Mouse (Mus musculus): ENCODE measurements around the gene Lias. TPM values are rescaled to one million over a fixed set of nuclear protein-coding genes. Genes with fewer than 3 reads are reported as not detected.

Lias gene
- polyA plus RNA-seq (2016; fragmentation: Nextera tagmentation; extraction: Ambion mirVana): 66.7 and 67.1 TPM in 2 replicates

- Histone ChIP-seq H3K36me3 (peaks cover 49% of the 10 kb centered on the region), H3K4me1 (replicated peaks) (peaks cover 16% of the 10 kb centered on the region), H3K9ac (replicated peaks) (peak within 1 kb of the TSS; percentile 99), H3K4me2 (peak within 1 kb of the TSS; percentile 88), H3K27ac (peak within 1 kb of the TSS; percentile 92), H3K4me3 (replicated peaks) (peak within 1 kb of the TSS; percentile 98), H3K27me3 (no peaks in the 10 kb centered on the region), H3K9me3 (no peaks in the 10 kb centered on the region)
- ATAC-seq (ENCODE audit: insufficient number of reproducible peaks, insufficient read depth, low FRiP score, low TSS enrichment, low read depth): peak; percentile 95
- WGBS: under 1% methylated on average over 83 of the region's 83 CpGs
These were observed at the start of gene Lias, which contains the start of gene Rpl9 for GRCm38 (mm10) chr5:65390648-65391644. Lias (plus strand) TSS chr5:65391497. Rpl9 (minus strand) TSS chr5:65391444.

- WGBS: 52% methylated on average over 15 of the region's 15 CpGs
- Histone ChIP-seq H3K4me3 (replicated peaks) (no peak within 1 kb of the TSS), H3K36me3 (no peaks in the 10 kb centered on the region), H3K27ac (no peak within 1 kb of the TSS), H3K9me3 (no peaks in the 10 kb centered on the region), H3K4me2 (peak within 1 kb of the TSS; percentile 28), H3K9ac (replicated peaks) (no peak within 1 kb of the TSS), H3K4me1 (replicated peaks) (0 out of 2 replicates have a peak, but pooled peaks cover 6% of the 10 kb centered on the region), H3K27me3 (peaks cover 4% of the 10 kb centered on the region; the same call in 1 of the 2 replicates)
- ATAC-seq (ENCODE audit: insufficient number of reproducible peaks, insufficient read depth, low FRiP score, low TSS enrichment, low read depth): no peak
These were observed 43.1 kb upstream of the Lias start, which contains the start of gene Klb for GRCm38 (mm10) chr5:65348168-65348567. Klb (plus strand) TSS chr5:65348314.

DNA sequence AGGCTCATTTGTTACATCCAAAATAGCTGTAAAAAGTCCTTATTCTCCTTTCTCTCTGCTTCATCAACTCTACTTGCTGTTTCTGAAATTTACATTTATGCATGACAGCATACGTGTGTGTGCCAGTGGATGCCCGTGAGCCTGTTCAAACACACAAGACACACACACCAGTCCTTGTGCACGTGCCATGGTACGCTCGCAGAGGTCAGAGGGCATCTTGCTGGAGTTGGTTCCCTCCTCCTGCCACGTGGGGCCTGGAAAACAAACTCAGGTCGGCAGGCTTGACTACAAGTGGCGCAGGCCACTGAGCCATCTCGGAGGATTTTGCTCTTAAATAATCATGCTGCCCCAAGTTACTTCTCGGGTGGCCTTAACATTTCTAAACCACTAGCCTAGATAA, 40.8 kb upstream of the Lias start:
- ATAC-seq (ENCODE audit: insufficient number of reproducible peaks, insufficient read depth, low FRiP score, low TSS enrichment, low read depth): no peak
- Histone ChIP-seq H3K4me2 (no peak overlapping the region), H3K4me3 (replicated peaks) (no peak overlapping the region), H3K27ac (no peak overlapping the region), H3K9me3 (0 out of 2 replicates have a peak, but pooled peaks cover 5% of the 10 kb centered on the region), H3K4me1 (replicated peaks) (0 out of 2 replicates have a peak, but pooled peaks cover 6% of the 10 kb centered on the region), H3K9ac (replicated peaks) (no peak overlapping the region), H3K27me3 (peaks cover 4% of the 10 kb centered on the region; the same call in 1 of the 2 replicates), H3K36me3 (no peaks in the 10 kb centered on the region)
- WGBS: 75% methylated on average over 10 of the region's 10 CpGs

DNA sequence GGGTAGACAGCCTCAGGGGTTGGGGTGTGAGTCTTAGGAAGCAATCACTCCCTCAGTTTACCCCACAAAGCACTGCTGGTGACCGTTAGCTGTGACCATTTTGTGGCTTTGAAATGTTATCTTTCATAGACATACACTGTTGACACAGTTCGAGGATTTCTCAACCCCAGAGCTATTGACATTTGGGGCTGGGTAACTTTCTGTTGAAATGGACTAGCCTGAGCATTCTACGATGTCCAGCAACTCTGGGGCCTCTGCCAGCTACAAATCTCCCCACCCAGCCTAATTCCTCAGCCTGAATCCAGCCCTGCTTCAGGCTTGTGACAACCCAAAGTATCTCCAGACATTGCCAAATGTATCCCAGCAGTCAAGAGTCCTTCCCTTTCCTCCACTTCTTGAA, 37.2 kb upstream of the Lias start:
- no peak for ATAC-seq (ENCODE audit: insufficient number of reproducible peaks, insufficient read depth, low FRiP score, low TSS enrichment, low read depth)
- Histone ChIP-seq H3K27ac (no peak overlapping the region), H3K27me3 (peaks cover 4% of the 10 kb centered on the region; the same call in 1 of the 2 replicates), H3K36me3 (no peaks in the 10 kb centered on the region), H3K4me2 (no peak overlapping the region), H3K9ac (replicated peaks) (no peak overlapping the region), H3K4me3 (replicated peaks) (no peak overlapping the region), H3K4me1 (replicated peaks) (no peaks in the 10 kb centered on the region), H3K9me3 (0 out of 2 replicates have a peak, but pooled peaks cover 5% of the 10 kb centered on the region)
- 89% methylated on average over 3 of the region's 3 CpGs for WGBS

GRCm38 (mm10) chr5:65354985-65355384, 36.3 kb upstream of the Lias start:
- no peak overlapping the region for H3K9ac ChIP-seq (replicated peaks)
- 76% methylated on average over 5 of the region's 5 CpGs for WGBS
- 0 out of 2 replicates have a peak, but pooled peaks cover 5% of the 10 kb centered on the region for H3K9me3 ChIP-seq
- no peak overlapping the region for H3K27ac ChIP-seq
- no peaks in the 10 kb centered on the region for H3K36me3 ChIP-seq
- no peaks in the 10 kb centered on the region for H3K4me1 ChIP-seq (replicated peaks)
- H3K4me3 ChIP-seq (replicated peaks): no peak overlapping the region
- ATAC-seq (ENCODE audit: insufficient number of reproducible peaks, insufficient read depth, low FRiP score, low TSS enrichment, low read depth): no peak
- H3K27me3 ChIP-seq: peaks cover 4% of the 10 kb centered on the region; the same call in 1 of the 2 replicates
- no peak overlapping the region for H3K4me2 ChIP-seq

DNA sequence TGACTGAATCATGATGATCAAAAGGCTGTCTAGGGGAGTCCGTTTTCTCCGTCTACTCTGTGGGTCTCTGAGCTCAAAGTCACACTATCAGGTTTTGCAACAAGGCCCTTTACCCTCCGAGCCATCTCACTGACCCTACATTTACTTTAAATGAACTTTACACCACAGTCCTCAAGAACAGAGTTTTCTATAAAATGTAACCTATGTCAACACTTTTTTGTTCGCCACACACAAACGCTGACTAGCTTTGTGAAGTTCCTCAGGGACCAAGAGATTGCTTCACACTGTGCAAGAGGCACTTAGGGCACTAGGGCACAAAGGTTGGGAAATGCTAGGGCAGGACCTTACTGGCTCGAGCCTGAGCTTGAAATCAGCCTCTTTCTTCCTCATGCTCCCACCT, 34.4 kb upstream of the Lias start:
- ATAC-seq (ENCODE audit: insufficient number of reproducible peaks, insufficient read depth, low FRiP score, low TSS enrichment, low read depth): no peak
- no peaks in the 10 kb centered on the region for H3K4me1 ChIP-seq (replicated peaks)
- whole genome bisulfite sequencing: 88% methylated on average over 6 of the region's 6 CpGs
- 0 out of 2 replicates have a peak, but pooled peaks cover 5% of the 10 kb centered on the region for H3K9me3 ChIP-seq
- peaks cover 4% of the 10 kb centered on the region; the same call in 1 of the 2 replicates for H3K27me3 ChIP-seq
- no peak overlapping the region for H3K27ac ChIP-seq
- no peak overlapping the region for H3K4me2 ChIP-seq
- no peak overlapping the region for H3K4me3 ChIP-seq (replicated peaks)
- H3K36me3 ChIP-seq: no peaks in the 10 kb centered on the region
- no peak overlapping the region for H3K9ac ChIP-seq (replicated peaks)

DNA sequence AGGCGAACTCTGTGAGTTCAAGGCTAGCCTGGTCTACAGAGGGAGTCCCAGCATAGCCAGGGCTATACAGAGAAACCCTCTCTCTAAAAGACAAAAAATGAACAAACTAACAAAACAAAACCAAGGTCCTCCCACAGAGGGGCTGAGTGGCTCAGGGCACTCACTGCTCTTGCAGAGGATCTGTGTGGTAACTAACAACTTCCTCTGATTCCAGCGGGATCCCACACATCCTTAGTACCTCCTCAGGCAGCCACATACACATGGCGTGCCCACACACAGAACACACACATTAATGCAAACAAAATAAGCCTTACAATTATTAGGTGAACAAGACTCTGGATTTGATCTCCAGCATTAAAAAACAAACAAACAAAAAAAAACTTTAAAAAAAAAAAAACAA, 33.5 kb upstream of the Lias start:
- no peak for ATAC-seq (ENCODE audit: insufficient number of reproducible peaks, insufficient read depth, low FRiP score, low TSS enrichment, low read depth)
- Histone ChIP-seq H3K27ac (no peak overlapping the region), H3K36me3 (no peaks in the 10 kb centered on the region), H3K27me3 (no peaks in the 10 kb centered on the region), H3K4me3 (replicated peaks) (no peak overlapping the region), H3K4me1 (replicated peaks) (no peaks in the 10 kb centered on the region), H3K9me3 (0 out of 2 replicates have a peak, but pooled peaks cover 5% of the 10 kb centered on the region), H3K4me2 (no peak overlapping the region), H3K9ac (replicated peaks) (no peak overlapping the region)
- 84% methylated on average over 3 of the region's 3 CpGs for WGBS

GRCm38 (mm10) chr5:65367837-65368236, 23.5 kb upstream of the Lias start:
- Histone ChIP-seq H3K27me3 (no peaks in the 10 kb centered on the region), H3K36me3 (no peaks in the 10 kb centered on the region), H3K4me3 (replicated peaks) (no peak overlapping the region), H3K27ac (no peak overlapping the region), H3K4me2 (no peak overlapping the region), H3K9ac (replicated peaks) (no peak overlapping the region), H3K4me1 (replicated peaks) (no peaks in the 10 kb centered on the region), H3K9me3 (no peaks in the 10 kb centered on the region)
- 89% methylated on average over 11 of the region's 11 CpGs for WGBS
- ATAC-seq (ENCODE audit: insufficient number of reproducible peaks, insufficient read depth, low FRiP score, low TSS enrichment, low read depth): no peak

DNA sequence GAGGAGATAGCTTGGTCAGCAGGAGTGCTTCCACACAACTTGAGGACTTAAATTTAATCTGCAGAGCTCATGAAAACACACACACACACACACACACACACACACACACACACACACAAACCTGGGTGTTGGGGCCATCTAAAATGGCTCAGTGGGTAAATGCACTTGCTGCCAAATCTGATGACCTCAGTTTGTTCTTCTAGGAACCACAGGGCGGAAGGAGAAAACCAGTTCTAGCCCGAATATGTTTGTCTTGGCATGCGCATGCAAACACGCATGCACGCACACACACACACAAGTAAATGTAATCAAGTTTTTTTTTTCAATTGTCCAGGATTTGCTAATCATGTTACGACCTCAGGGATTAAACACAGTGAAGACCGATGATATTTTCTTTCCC, 19.7 kb upstream of the Lias start:
- H3K27ac ChIP-seq: no peak overlapping the region
- no peak overlapping the region for H3K4me2 ChIP-seq
- H3K36me3 ChIP-seq: no peaks in the 10 kb centered on the region
- H3K27me3 ChIP-seq: no peaks in the 10 kb centered on the region
- H3K4me3 ChIP-seq (replicated peaks): no peak overlapping the region
- H3K4me1 ChIP-seq (replicated peaks): no peaks in the 10 kb centered on the region; the same call in 1 of the 2 replicates
- 94% methylated on average over 7 of the region's 7 CpGs for WGBS
- no peaks in the 10 kb centered on the region for H3K9me3 ChIP-seq
- no peak for ATAC-seq (ENCODE audit: insufficient number of reproducible peaks, insufficient read depth, low FRiP score, low TSS enrichment, low read depth)
- no peak overlapping the region for H3K9ac ChIP-seq (replicated peaks)

GRCm38 (mm10) chr5:65374746-65375145, 16.6 kb upstream of the Lias start:
- no peak for ATAC-seq (ENCODE audit: insufficient number of reproducible peaks, insufficient read depth, low FRiP score, low TSS enrichment, low read depth)
- 78% methylated on average over 7 of the region's 7 CpGs for WGBS

DNA sequence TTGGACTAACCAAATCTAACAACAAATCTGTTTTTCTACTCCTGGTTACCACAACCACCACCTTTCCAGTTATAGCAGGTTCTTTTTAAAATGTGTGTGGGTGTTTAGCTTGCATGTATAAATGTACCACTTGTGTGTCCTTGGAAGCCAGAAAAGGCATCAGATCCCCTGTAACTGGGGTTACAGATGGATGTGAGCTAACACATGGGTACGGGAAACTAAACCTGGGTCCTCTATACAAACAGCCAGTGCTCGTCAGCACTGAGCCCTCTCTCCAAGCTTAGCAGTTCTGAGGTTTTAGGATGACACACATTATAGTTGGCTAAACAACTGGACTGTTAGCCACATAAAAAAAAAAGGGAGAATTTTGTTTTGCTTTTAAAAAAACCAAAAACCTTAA, 5.6 kb upstream of the Lias start:
- no peaks in the 10 kb centered on the region for H3K9me3 ChIP-seq
- H3K4me3 ChIP-seq (replicated peaks): no peak overlapping the region
- no peaks in the 10 kb centered on the region for H3K27me3 ChIP-seq
- no peak overlapping the region for H3K9ac ChIP-seq (replicated peaks)
- WGBS: 73% methylated on average over 2 of the region's 2 CpGs
- peaks cover 39% of the 10 kb centered on the region for H3K36me3 ChIP-seq
- no peak overlapping the region for H3K4me2 ChIP-seq
- no peak for ATAC-seq (ENCODE audit: insufficient number of reproducible peaks, insufficient read depth, low FRiP score, low TSS enrichment, low read depth)
- no peak overlapping the region for H3K27ac ChIP-seq
- H3K4me1 ChIP-seq (replicated peaks): peaks cover 13% of the 10 kb centered on the region

More at GRCm38 (mm10) chr5:65374746-65375145, 16.6 kb upstream of the Lias start:
- no peaks in the 10 kb centered on the region for H3K36me3 ChIP-seq
- H3K4me1 ChIP-seq (replicated peaks): no peaks in the 10 kb centered on the region; the same call in 1 of the 2 replicates
- no peak overlapping the region for H3K4me3 ChIP-seq (replicated peaks)
- no peaks in the 10 kb centered on the region for H3K27me3 ChIP-seq
- H3K9ac ChIP-seq (replicated peaks): no peak overlapping the region
- no peaks in the 10 kb centered on the region for H3K9me3 ChIP-seq
- H3K4me2 ChIP-seq: no peak overlapping the region
- no peak overlapping the region for H3K27ac ChIP-seq

All from limb, embryonic 12.5 days (tissue).